Mouse (Mus musculus) hindbrain, embryonic 11.5 days (tissue): ENCODE measurements around the gene Gm10139. TPM values are rescaled to one million over a fixed set of nuclear protein-coding genes. Genes with fewer than 3 reads are reported as not detected.
"Not testable (repeated sequence)": the region's sequence is repeated elsewhere in the genome, so short reads cannot be mapped to it uniquely, and the experiment has no call there.

Experiments
- ATAC-seq: fragments of 200-750 bp; cut with Nextera tagmentation; 2 replicates; pipeline ENCODE4 v1.8.0; 2017; ENCODE audit warnings: mild to moderate bottlenecking, moderate TSS enrichment, moderate library complexity; ENCODE audit not compliant: low FRiP score
- DNase-seq: peaks from one replicate; pipeline ENCODE4 v3.0.0-alpha.2; 2015; ENCODE audit warnings: low spot score
- H3K27ac ChIP-seq: fragments of 300-500 bp; sonication (generic); 2 replicates; pipeline ENCODE4 v1.5.1; 2014; ENCODE audit warnings: mild to moderate bottlenecking, low read depth, low read length
- H3K27me3 ChIP-seq: fragments of 300-500 bp; sonication (generic); 2 replicates; pipeline ENCODE4 v1.6.1; 2014; ENCODE audit warnings: mild to moderate bottlenecking, low read length, moderate library complexity, mixed read lengths; ENCODE audit not compliant: control insufficient read depth, insufficient read depth
- H3K36me3 ChIP-seq: fragments of 300-500 bp; sonication (generic); 2 replicates; pipeline ENCODE4 v1.6.1; 2014; ENCODE audit warnings: mild to moderate bottlenecking, low read length, moderate library complexity, mixed read lengths; ENCODE audit not compliant: control insufficient read depth, insufficient read depth
- H3K4me1 ChIP-seq: fragments of 300-500 bp; sonication (generic); replicated peaks from 2 replicates; pipeline ENCODE4 v1.6.1; 2014; ENCODE audit warnings: low read length, mixed read lengths; ENCODE audit not compliant: control insufficient read depth, insufficient read depth
- H3K4me2 ChIP-seq: fragments of 300-500 bp; sonication (generic); replicated peaks from 2 replicates; pipeline ENCODE4 v1.6.1; 2014; ENCODE audit warnings: mild to moderate bottlenecking, low read depth, low read length
- H3K4me3 ChIP-seq: fragments of 300-500 bp; sonication (generic); 2 replicates; pipeline ENCODE4 v1.5.1; 2014; ENCODE audit warnings: low read depth, low read length
- H3K9ac ChIP-seq: fragments of 300-500 bp; sonication (generic); 2 replicates; pipeline ENCODE4 v1.6.1; 2014; ENCODE audit warnings: low read depth, low read length
- H3K9me3 ChIP-seq: fragments of 300-500 bp; sonication (generic); 2 replicates; pipeline ENCODE4 v1.6.1; 2016; ENCODE audit warnings: low read length; ENCODE audit not compliant: control insufficient read depth
- WGBS: fragments of 180-500 bp; shearing (Covaris S2); extraction: QIAGEN DNeasy Blood & Tissue Kit; methylation state at CpG from one replicate; pipeline ENCODE4 v1.1.7; 2014; 5-methylcytosine and 5-hydroxymethylcytosine counted together
- polyA plus RNA-seq: library from polyadenylated mRNA; unstranded; fragments of >200 nt; fragmentation: Nextera tagmentation; extraction: Ambion mirVana; gene quantifications from 2 replicates; pipeline ENCODE4 v1.2.1, GENCODE M21; 2014

Gene Gm10139
- polyA plus RNA-seq: not detected in 2 replicates

DNA sequence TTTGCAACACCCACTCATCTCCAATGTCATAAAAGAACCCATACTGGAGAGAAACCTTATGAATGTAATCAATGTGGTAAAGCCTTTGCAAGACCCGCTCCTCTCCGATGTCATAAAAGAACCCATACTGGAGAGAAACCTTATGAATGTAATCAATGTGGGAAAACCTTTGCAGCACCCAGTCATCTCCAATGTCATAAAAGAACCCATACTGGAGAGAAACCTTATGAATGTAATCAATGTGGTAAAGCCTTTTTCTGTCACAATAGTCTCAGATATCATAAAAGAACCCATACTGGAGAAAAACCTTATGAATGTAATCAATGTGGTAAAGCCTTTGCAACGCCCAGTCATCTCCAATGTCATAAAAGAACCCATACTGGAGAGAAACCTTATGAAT lies at the start of gene Gm10139:
TSS of gene Gm10139 (plus strand) at position 301 of the 400 bp plus-strand sequence.
- WGBS: 60% methylated on average over 1 of the region's 3 CpGs
- DNase-seq: not testable (repeated sequence)

GRCm38 (mm10) chr13:65557636-65558035 lies 45.2 kb downstream of the Gm10139 start:
- not testable (repeated sequence) for H3K4me3 ChIP-seq, H3K36me3 ChIP-seq, H3K9ac ChIP-seq, H3K27me3 ChIP-seq, H3K9me3 ChIP-seq, H3K27ac ChIP-seq, H3K4me1 ChIP-seq, DNase-seq, H3K4me2 ChIP-seq, ATAC-seq
- WGBS: 79% methylated on average over 4 of the region's 4 CpGs

More for the DNA sequence above, at the start of gene Gm10139:
- not testable (repeated sequence) for H3K36me3 ChIP-seq, H3K27ac ChIP-seq, H3K9ac ChIP-seq, H3K4me3 ChIP-seq, H3K4me2 ChIP-seq, H3K4me1 ChIP-seq, H3K27me3 ChIP-seq, H3K9me3 ChIP-seq, ATAC-seq

Other genes starting within 250 kb of the Gm10139 start
- 20.9 and 25.3 TPM in 2 replicates for gene Zfp369, start 233.9 kb upstream of the Gm10139 start, polyA plus RNA-seq